Mouse (Mus musculus): Measurements from ENCODE around the gene Nras. TPM values are rescaled to one million over a fixed set of nuclear protein-coding genes. Genes with fewer than 3 reads are reported as not detected.

Gene Nras
- total RNA-seq (2021): 35.6 and 60.0 TPM in 2 replicates
- long read RNA-seq, full-length matches to known transcripts: 12 of 20 reads
- long read RNA-seq, partial matches to known transcripts: 1 of 20 reads
- long read RNA-seq, other reads (novel, unspliced or antisense): 7 of 20 reads

DNA sequence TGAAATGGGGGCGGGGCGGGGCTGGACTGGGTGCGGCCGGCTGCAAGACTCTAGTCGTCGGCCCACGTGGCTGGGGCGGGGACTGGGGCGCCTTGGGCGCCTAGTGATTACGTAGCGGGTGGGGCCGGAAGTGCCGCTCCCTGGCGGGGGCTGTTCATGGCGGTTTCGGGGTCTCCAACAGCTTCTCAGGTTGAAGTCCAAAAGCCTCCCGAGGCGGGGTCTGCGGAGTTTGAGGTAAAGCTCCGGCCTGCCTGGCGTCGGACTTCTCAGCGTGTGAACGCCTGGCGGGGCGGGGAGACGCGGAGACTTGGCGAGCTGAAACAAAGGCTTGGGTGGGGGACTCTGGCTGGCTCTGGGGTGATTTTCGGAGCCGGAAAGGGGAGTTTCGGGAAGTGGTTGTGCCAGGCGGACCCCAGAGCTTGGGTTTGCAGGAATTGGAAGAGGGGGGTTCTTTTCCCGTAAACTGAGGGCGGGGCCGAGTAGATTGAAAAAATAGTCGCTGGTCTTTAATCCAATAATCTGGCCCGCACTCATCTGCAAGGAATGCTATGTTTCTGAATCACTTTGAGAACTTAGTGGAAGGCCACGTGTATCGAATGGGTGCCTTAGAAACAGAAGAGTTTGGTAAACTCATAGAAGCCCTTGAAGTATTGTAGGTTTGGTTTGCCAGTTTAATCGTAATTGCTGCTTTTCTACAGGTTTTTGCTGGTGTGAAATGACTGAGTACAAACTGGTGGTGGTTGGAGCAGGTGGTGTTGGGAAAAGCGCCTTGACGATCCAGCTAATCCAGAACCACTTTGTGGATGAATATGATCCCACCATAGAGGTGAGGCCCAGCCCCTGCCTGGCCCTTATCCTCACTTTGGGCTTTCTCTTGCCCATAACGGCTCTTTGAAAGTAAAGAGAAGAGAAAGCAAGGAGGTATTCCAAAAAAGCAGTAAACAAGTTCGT, at the start of gene Nras:
Gene Nras, plus strand, starts transcription at position 79 of the 951 bp plus-strand sequence.
- peak; percentile 97 for DNase-seq

DNA sequence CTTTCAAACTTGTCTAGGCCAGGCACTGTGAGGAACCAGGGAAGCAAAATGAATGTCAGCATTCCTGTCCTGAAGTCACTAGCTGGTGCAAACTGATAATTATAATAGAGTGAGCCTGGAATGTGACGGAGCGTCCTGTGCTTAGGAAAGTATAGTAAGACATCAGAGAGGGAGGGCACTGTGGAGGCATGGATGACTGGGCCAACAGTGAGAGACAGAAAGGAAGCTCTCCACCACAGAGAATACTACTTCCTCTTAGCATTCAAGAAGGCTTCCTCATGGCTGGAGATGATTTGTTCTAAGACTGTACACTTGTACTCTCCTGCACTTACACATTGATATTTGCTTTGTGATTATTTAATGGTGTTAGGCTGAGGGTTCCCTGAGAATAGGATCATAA, 40.7 kb upstream of the Nras start:
- no peak for DNase-seq

DNA sequence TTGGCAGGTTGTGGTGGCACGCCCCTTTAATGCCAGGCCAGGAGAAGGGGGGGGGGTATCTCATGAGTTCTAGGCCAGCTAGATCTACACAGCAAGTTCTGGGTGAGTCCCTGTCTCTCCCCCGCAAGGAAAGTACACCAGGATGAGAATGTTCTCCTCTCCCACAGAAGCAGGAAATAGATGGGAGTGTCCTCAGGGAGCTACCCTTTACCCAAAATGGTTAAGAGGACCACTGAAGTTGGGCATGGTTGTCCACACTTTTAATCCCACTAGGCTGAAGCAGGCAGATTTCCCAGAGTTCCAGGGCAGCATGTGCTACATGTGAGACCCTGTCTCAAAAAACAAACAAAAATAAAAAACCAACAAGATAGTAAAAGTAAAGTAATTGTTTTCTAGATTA, 38.6 kb upstream of the Nras start:
- DNase-seq: no peak

DNA sequence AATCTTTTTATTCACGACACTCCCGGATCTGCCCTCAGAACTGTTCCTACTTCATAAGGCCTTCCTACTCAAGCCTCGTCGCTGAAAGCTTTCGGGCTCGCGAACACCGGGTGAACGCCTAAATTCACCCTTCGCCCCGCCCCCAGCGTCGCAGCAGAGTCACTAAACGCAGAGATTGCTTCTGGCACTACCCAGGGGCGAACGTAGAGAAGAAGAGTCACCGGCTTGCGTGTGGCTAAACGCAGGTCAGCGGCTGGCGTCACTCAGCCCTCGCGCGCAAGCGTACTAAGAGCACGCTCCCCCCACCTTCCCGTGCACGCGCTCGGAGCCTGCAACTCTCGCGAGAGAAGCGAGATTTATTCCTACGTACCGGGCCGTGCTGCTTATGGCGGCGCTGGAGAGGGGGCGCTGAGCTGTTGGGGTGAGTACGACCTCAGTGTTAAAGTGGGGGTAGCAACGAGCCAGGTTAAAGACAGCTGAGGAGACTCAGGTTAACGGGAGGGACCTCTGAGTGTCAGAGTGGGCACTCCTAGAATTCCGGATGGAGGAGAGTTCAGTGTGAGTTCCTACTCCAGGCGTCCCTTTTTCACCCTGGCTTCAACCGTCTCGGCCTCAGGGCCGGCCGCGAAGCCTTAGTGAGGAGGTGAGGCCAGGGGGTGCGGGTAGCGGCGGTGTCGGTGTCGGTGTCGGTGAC, 37.7 kb upstream of the Nras start, which contains the start of gene Csde1:
Gene Csde1, plus strand, starts transcription at position 178 of the 694 bp plus-strand sequence.
- peak; percentile 95 for DNase-seq

DNA sequence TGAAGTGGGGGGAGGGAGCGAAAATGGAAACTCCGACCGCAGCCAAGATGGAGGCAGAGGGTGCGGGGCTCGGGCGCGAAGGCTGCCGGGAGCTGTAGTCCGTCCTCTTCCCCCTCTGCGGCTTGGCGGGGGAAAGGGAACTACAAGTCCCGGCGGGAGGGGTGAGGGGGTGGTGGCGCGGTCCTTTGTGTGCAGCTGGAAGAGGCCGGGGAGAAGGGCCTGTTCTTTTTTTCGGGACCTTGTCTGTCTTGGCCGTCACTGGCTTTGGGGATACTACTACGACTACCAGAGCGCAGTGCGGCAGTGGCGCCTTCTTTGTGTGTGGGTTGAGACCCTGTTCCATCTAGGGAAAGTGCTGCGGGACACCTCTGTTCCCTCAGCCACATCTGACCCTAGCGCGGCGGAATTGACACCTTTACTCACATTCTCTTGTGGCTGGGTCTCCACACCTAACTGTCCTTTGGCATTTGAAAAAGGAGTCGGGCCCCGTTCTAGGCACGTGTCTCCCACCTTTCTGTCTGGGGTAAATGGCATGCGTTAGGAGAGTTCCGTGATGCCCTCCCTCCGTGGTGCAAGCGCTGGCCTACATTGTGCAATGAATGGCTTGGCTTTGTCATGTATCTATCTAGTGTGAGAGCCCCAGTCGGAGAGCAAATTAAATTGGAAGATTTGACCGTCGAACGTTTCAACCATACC, 37.0 kb upstream of the Nras start:
- DNase-seq: peak; percentile 90

DNA sequence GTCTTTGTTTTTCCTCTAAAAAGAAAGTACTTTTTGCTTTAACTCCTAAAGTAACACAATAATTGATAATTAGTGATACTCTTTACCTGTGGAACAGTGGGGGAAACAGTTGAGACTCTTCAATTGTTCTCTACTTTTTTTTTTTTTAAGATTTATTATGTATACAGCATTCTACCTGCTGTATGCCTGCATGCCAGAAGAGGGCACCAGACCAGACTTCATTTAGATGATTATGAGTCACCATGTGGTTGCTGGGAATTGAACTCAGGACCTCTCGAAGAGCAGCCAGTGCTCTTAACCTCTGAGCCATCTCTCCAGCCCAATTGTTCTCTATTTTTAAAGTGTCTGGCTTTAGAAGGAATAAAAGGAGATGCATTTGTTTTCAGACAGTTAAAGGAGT, 31.9 kb upstream of the Nras start:
- no peak for DNase-seq

DNA sequence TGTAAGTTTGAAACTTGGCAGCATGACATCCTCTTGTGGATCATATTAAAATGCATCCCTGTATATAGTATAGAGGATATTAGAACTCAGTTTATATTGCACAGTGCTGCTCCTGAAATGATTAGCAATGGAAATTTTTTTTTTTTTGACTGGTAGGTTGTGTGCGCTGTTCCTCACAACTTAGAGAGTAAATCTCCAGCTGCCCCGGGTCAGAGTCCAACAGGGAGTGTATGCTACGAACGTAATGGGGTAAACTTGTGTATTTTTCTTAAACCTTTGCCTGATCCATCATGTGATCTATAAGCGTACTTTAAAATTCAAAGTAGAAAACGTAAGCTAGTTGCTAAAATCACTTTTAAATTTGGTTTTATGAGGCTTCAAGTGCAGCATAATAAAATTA, 17.8 kb upstream of the Nras start:
- DNase-seq: no peak

DNA sequence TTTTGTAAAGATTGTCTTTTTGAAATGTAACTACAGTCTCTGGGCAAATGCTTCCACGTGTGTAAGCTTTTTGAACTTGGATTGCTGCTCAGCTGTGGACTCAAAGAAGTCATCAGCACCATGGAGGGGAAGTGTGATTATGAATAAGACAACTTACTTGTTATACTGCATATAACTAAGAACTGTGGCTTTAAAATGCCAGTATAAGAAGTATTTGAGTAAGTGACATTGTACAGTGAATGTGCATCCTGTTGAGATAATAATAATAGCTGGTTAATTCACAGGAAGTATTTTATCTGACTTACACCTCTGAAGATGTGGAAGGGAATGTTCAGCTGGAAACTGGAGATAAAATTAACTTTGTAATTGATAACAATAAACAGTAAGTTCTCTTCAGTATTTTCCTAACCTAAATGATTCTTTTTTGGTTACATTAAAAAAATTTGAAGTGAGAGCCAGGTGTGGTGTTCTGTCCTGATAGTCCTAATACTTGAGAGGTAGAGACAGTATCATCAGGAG, 17.2 kb upstream of the Nras start:
- DNase-seq: no peak

DNA sequence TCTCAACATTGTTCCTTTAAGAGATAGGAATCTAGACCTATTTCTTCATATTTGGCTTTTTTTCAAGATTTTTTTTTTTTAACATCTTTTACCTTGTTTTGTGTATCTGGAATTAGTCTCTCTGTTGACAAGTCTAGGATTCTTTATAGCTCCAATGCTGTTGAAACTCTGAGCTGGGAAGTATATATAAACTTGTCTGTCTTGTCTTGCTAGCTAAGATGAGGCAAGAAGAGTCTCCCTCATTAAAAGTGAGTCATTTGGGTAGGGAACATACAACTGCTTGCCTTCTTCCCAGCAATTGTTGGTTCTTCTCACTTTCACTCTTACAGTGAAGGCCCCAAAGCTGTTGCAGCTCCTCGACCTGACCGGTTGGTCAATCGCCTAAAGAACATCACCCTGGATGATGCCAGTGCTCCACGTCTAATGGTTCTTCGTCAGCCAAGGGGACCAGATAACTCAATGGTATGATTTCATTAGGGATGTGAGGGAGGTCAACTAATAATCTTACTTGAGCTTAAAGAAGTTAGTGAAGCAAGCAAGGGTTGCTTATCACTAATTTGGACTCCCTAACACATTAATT, 2.0 kb upstream of the Nras start:
- DNase-seq: no peak

DNA sequence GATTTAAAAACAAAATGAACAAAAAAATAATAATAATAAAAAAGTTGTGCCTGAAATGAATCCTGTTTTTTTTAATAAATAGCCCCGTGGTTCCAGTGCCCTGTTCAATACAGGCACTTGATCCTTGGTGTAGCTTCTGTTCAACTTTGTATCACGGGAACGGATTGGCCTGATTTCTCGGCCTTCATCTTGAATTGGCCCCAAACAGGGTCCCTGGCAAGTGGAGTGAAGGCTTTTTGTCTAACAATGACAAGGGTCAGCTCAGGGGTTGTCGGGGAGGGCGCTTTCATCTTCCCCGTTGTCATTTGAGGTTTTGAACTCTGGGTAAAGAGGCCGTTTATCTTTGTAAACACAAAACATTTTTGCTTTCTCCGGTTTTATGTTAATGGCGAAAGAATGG, 333 bp upstream of the Nras start:
- DNase-seq: no peak

DNA sequence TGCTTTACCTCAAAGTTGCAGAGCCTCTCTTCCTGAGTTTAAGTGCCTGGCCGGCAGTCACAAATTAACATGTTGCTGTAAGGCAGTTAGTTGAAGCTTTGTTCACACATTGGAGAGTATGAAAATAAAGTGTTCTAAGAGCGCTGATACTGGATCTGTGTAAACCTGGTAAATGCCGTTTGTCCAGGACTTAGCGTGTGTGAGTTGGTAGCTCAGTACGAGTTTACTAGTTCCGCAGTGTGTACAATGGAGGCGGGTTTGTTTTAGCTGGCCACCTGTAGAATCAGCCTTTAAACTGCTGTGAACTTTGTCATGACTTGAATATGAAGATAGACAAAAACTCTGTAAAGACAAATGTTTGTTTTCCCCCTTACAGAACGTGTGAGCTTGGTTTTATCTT, 8.8 kb downstream of the Nras start:
- DNase-seq: no peak

DNA sequence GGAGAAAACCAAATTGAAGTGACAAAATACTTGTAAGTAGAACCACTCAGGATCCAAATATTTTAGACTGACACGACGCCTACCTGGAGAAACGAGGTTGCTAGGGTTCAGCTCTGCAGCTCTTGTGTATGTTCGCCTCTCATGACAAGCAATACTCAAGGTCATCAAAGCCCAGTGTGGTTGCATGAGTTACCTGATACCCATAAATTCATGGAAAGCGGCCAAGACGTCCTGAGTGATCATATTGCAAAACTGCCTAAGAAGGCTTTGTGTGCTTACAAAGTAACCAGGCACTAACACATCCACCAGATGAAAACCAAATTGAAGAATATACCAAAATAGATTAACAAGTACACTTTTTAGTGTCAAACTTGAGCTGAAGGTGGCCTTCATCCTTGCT, 10.9 kb downstream of the Nras start:
- DNase-seq: no peak

DNA sequence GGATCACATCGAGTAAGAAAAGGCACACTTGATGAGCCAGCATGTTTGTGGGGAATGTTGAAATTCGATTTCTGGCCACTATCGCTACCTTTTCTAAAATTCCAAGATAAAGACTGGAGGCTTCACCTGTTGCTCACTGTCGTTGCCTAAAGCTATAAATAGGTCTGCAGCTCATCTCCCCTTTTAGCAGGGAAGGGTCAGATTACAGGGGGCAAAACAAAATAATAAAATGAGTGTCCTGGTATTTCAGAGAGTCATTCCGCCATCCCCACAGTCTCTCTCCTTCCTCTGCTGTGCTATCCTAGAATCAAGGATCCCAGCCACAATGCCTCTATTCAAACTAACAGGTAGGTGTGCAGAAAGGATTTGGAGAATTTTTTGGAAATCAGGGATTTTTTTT, 15.7 kb downstream of the Nras start, which contains the start of gene Ampd1:
Gene Ampd1, plus strand, starts transcription at position 244 of the 400 bp plus-strand sequence.
- DNase-seq: no peak

DNA sequence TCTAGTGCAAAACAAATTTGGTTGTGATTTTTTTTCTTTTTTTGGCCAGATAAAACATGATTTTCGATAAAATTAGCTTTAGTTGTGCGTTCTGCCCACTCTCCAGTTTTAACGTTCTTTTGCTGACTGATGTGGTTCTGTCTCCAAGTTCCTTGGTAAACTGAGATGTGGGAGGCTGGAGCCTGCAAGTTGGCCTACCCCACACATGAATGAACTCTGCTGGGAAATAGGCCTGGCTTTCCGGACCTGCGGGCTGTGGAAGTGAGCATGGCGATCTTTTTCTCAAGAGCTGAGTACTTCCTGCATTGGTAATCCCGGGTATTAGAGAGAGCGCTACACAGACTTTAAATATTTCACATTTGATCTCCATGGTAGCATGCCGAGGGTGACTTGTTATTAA, 17.8 kb downstream of the Nras start:
- DNase-seq: no peak

DNA sequence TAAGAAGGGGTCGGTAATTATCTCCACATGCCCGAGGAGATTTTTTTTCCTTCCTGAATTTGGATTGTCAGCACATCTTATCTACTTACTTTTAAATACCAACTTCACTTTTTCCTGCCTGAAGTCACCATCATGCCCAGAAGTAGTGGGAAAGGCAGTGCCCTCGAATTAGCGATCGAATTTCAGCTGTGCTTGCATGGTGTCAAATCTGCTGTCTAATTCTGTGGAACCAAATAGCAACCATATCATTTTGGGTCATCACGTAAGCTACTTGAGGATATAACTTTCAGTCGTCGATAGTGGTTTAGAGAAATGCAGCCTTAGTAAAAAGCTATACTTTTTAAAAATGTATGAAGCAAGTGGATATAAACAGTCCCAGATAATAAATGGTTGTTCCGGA, 18.4 kb downstream of the Nras start:
- DNase-seq: no peak

DNA sequence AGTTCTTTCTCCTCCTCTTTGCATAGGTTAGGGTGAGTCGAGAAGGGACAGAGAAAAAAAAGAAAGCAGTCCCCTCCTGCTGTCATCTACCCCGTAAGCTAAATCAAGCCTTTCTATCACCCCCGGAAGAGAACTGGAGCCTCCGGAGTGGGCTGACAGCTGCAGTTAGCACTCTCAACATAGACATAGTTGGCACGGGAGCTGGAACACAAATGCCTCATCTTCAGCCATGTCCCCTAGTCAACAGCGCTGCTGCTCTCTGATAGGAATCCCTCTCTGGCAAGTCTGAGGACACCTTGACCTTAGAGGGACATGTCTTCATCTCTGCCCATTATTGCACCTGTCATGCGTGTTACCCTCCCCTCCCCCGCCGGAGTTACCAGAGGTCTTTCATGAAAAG, 21.2 kb downstream of the Nras start:
- DNase-seq: no peak

DNA sequence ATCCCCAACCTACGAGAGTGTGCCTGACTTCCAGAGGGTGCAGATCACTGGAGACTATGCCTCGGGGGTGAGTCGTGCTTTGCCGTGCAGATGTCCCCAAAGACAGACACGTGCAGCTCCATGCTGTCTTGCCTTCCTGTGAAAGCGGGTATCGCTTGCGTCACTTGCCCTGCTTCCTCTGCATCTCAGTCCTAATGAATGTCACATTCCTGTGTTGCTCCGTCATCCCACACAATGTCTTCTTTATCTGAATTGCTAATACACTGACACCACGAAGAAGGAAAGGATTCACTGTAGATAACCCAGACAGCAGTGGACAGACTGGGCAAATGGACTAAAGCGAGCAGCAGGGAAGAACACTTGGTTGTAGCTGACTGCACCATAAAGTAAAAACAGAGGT, 23.0 kb downstream of the Nras start:
- DNase-seq: no peak

DNA sequence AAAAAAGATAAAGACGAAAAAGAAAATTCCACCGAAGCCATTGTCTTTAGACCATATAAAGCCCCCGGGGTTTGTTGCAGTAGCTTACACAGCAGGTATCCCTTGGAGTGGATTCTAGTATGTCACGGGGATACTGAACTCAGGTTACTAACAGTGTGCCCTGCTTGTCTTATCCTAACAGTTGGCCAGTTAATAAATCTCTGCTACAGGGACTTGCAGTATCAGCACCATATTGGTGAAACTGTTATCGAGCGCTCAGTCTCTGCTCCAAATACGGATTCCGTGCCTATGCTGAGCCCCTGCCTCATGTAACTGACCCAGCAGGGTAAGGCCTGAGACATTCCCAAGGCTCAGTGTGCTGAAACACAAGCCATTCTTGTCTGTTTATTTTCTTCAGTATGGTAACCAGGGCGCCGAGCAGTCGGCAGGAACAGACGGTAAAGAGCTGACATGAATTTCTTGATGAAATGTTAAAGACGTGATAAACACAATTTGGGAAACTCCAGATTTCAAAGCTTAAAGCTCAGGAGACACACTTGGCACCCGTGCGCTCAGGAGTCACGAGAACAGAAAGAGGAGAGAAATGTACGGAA, 23.9 kb downstream of the Nras start:
- no peak for DNase-seq

DNA sequence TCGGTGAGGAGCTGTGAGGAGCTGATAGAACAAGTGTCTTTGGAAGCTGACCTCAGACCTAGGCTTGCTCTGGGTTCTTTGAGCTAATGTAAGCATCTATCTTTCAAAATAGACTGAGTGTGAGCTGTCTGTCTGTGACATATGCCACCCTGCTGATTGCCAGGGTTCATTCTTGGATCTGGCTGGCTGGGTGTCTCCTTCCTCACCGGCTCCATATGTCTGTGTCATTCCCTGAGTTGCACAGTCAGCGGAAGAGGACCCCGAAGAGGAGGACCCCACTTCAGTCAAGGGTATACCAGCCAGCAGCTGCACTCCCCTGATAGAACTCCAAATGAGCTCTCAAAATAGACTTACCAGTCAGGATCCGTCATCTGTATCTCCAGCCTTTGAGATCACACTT, 24.7 kb downstream of the Nras start:
- DNase-seq: no peak

DNA sequence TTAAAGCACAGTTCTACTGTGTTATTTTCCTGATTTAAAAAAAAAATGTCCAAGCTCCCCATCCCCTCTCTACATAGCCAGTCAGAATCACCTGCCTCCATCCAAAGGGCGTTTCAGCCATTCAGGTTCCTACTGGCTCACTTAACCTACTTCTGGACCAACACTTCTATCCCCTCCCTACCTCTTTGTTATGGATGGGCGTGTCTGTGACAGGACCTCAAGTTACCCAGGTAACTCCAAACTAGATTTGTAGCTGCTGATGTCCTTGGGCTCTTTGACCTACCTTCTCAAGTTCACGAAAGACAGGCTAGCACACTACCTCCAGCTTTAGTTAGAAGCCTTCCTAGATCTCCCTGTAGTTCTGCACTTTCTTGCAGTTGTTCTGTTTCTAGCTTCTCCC, 27.9 kb downstream of the Nras start:
- no peak for DNase-seq

DNA sequence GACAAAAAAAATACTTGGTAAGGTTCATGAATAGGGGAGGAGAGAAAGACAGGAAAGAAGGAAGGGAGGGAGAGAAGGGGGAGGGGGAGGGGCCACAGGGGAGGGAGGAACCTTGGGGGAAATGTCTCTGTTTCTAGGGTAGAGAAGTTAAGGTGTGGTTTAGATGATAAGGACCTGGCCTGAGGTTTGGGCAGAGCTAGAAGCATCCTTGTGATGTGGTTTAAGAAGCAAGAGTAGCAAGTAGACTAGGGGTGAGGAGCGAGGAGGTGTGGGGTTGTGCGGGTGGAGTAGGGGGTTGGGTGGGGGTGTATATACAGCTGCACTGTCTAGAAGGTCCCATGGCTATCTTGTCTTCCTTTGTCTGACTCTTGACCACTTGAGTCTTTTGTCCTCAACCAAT, 33.7 kb downstream of the Nras start:
- no peak for DNase-seq

DNA sequence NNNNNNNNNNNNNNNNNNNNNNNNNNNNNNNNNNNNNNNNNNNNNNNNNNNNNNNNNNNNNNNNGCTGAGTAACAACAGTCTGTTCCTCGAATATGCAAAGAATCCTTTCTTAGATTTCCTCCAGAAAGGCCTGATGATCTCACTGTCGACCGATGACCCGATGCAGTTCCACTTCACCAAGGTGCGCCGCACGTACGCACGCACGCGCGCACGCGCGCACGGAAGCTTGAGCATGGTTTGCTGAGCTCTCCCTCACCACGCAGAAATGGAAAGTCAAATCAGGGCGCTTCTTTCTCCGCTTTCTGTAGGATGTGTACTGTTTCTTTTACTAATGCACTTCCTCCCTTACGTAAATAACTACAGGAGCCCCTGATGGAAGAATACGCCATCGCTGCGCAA, 40.6 kb downstream of the Nras start:
- no peak for DNase-seq

Measured in adrenal gland, postnatal 25 days (tissue).